Mouse (Mus musculus) limb, embryonic 13.5 days (tissue): ENCODE measurements around the gene Plod2. TPM values are rescaled to one million over a fixed set of nuclear protein-coding genes. Genes with fewer than 3 reads are reported as not detected.
A peak's percentile ranks its signal among the peaks of the same experiment; 100 is the strongest.

Source experiments
- ATAC-seq: fragments of 200-750 bp; cut with Nextera tagmentation; 2 replicates; pipeline ENCODE4 v1.8.0; 2017; ENCODE audit warnings: low read depth, moderate number of reproducible peaks, moderate TSS enrichment; ENCODE audit not compliant: low FRiP score
- H3K27ac ChIP-seq: fragments of 300-500 bp; sonication (generic); 2 replicates; pipeline ENCODE4 v1.5.1; 2015; ENCODE audit warnings: inconsistent platforms, mild to moderate bottlenecking, moderate library complexity
- H3K27me3 ChIP-seq: fragments of 300-500 bp; sonication (generic); 2 replicates; pipeline ENCODE4 v1.6.1; 2015; ENCODE audit warnings: mild to moderate bottlenecking, inconsistent platforms
- H3K36me3 ChIP-seq: fragments of 300-500 bp; sonication (generic); 2 replicates; pipeline ENCODE4 v1.6.1; 2015; ENCODE audit warnings: inconsistent platforms, mild to moderate bottlenecking, moderate library complexity
- H3K4me1 ChIP-seq: fragments of 300-500 bp; sonication (generic); 2 replicates; pipeline ENCODE4 v1.6.1; 2015; ENCODE audit warnings: inconsistent platforms
- H3K4me2 ChIP-seq: fragments of 300-500 bp; sonication (generic); replicated peaks from 2 replicates; pipeline ENCODE4 v1.6.1; 2015; ENCODE audit warnings: inconsistent platforms, mild to moderate bottlenecking, moderate library complexity
- H3K4me3 ChIP-seq: fragments of 300-500 bp; sonication (generic); 2 replicates; pipeline ENCODE4 v1.5.1; 2015; ENCODE audit warnings: moderate library complexity, mild to moderate bottlenecking, inconsistent platforms
- H3K9ac ChIP-seq: fragments of 300-500 bp; sonication (generic); 2 replicates; pipeline ENCODE4 v1.6.1; 2015; ENCODE audit warnings: mild to moderate bottlenecking, inconsistent platforms
- H3K9me3 ChIP-seq: fragments of 300-500 bp; sonication (generic); 2 replicates; pipeline ENCODE4 v1.6.1; 2016; ENCODE audit warnings: inconsistent platforms
- WGBS: fragments of 180-500 bp; shearing (Covaris S2); methylation state at CpG from one replicate; pipeline ENCODE4 v1.1.7; 2015; 5-methylcytosine and 5-hydroxymethylcytosine counted together
- polyA plus RNA-seq: library from polyadenylated mRNA; unstranded; fragments of >200 nt; fragmentation: Nextera tagmentation; extraction: Ambion mirVana; gene quantifications from 2 replicates; pipeline ENCODE4 v1.2.1, GENCODE M21; 2015

The Plod2 gene
- polyA plus RNA-seq, 1 experiment from 2014 or later, result 62.8 TPM

GRCm38 (mm10) chr9:92560840-92561547, 19.0 kb downstream of the Plod2 start:
- Histone ChIP-seq H3K27me3 (no peaks in the 10 kb centered on the region), H3K4me3 (no peak overlapping the region), H3K27ac (no peak overlapping the region), H3K9me3 (peaks cover 5% of the 10 kb centered on the region; the same call in 1 of the 2 replicates), H3K36me3 (peaks cover 8% of the 10 kb centered on the region), H3K4me2 (no peak overlapping the region), H3K9ac (no peak overlapping the region), H3K4me1 (peaks cover 39% of the 10 kb centered on the region)
- ATAC-seq, result 0 out of 2 replicates have a peak, but pooled peaks have one; percentile 29
- 59% methylated on average over 6 of the region's 6 CpGs for WGBS

- ATAC-seq, result no peak
- peaks cover 8% of the 10 kb centered on the region for H3K36me3 ChIP-seq
- H3K4me2 ChIP-seq, result no peak overlapping the region
- H3K27me3 ChIP-seq, result no peaks in the 10 kb centered on the region
- no peak overlapping the region for H3K9ac ChIP-seq
- peaks cover 47% of the 10 kb centered on the region for H3K4me1 ChIP-seq
- H3K27ac ChIP-seq, result no peak overlapping the region
- no peak overlapping the region for H3K4me3 ChIP-seq
- H3K9me3 ChIP-seq, result peaks cover 5% of the 10 kb centered on the region; the same call in 1 of the 2 replicates
- 90% methylated on average over 5 of the region's 5 CpGs for WGBS
These were observed 20.4 kb downstream of the Plod2 start for GRCm38 (mm10) chr9:92562416-92562815.

GRCm38 (mm10) chr9:92563306-92563705, 21.3 kb downstream of the Plod2 start:
- peaks cover 8% of the 10 kb centered on the region for H3K36me3 ChIP-seq
- ATAC-seq, result no peak
- H3K4me2 ChIP-seq, result no peak overlapping the region
- H3K4me3 ChIP-seq, result no peak overlapping the region
- H3K27ac ChIP-seq, result no peak overlapping the region
- peaks cover 5% of the 10 kb centered on the region; the same call in 1 of the 2 replicates for H3K9me3 ChIP-seq
- H3K4me1 ChIP-seq, result peaks cover 47% of the 10 kb centered on the region
- H3K9ac ChIP-seq, result no peak overlapping the region
- 89% methylated on average over 6 of the region's 6 CpGs for WGBS
- no peaks in the 10 kb centered on the region for H3K27me3 ChIP-seq

GRCm38 (mm10) chr9:92564391-92564790, 22.4 kb downstream of the Plod2 start:
- no peak overlapping the region for H3K4me3 ChIP-seq
- no peak overlapping the region for H3K4me2 ChIP-seq
- no peak overlapping the region for H3K9ac ChIP-seq
- no peak; the same call in 1 of the 2 replicates for ATAC-seq
- H3K27me3 ChIP-seq, result no peaks in the 10 kb centered on the region
- 33% methylated on average over 1 of the region's 1 CpGs for WGBS
- no peak overlapping the region for H3K27ac ChIP-seq
- H3K36me3 ChIP-seq, result peaks cover 8% of the 10 kb centered on the region
- H3K9me3 ChIP-seq, result peaks cover 5% of the 10 kb centered on the region; the same call in 1 of the 2 replicates
- peaks cover 41% of the 10 kb centered on the region for H3K4me1 ChIP-seq

GRCm38 (mm10) chr9:92566234-92566633, 24.2 kb downstream of the Plod2 start:
- no peak for ATAC-seq
- H3K9ac ChIP-seq, result no peak overlapping the region
- H3K36me3 ChIP-seq, result peaks cover 8% of the 10 kb centered on the region
- 51% methylated on average over 3 of the region's 3 CpGs for WGBS
- peak overlapping the region; percentile 28; the same call in 1 of the 2 replicates for H3K27ac ChIP-seq
- H3K27me3 ChIP-seq, result no peaks in the 10 kb centered on the region
- no peak overlapping the region for H3K4me3 ChIP-seq
- H3K4me2 ChIP-seq, result no peak overlapping the region
- peaks cover 5% of the 10 kb centered on the region; the same call in 1 of the 2 replicates for H3K9me3 ChIP-seq
- H3K4me1 ChIP-seq, result peaks cover 25% of the 10 kb centered on the region

- Histone ChIP-seq H3K4me3 (no peak overlapping the region), H3K27me3 (no peaks in the 10 kb centered on the region), H3K9me3 (peaks cover 5% of the 10 kb centered on the region; the same call in 1 of the 2 replicates), H3K4me2 (no peak overlapping the region), H3K4me1 (peaks cover 21% of the 10 kb centered on the region), H3K9ac (no peak overlapping the region), H3K27ac (no peak overlapping the region), H3K36me3 (peaks cover 8% of the 10 kb centered on the region)
- ATAC-seq, result no peak
- WGBS, result 88% methylated on average over 7 of the region's 7 CpGs
These were observed 25.5 kb downstream of the Plod2 start for GRCm38 (mm10) chr9:92567474-92567873.

GRCm38 (mm10) chr9:92568798-92569197, 26.8 kb downstream of the Plod2 start:
- H3K9ac ChIP-seq, result no peak overlapping the region
- 0 out of 2 replicates have a peak, but pooled peaks cover 3% of the 10 kb centered on the region for H3K36me3 ChIP-seq
- no peak overlapping the region for H3K27ac ChIP-seq
- WGBS, result 90% methylated on average over 3 of the region's 3 CpGs
- no peak overlapping the region for H3K4me2 ChIP-seq
- no peak overlapping the region for H3K4me3 ChIP-seq
- H3K9me3 ChIP-seq, result no peaks in the 10 kb centered on the region
- ATAC-seq, result no peak
- H3K27me3 ChIP-seq, result no peaks in the 10 kb centered on the region
- H3K4me1 ChIP-seq, result peaks cover 21% of the 10 kb centered on the region

GRCm38 (mm10) chr9:92572376-92573108, 30.5 kb downstream of the Plod2 start:
- Histone ChIP-seq H3K9me3 (no peaks in the 10 kb centered on the region), H3K9ac (no peak overlapping the region), H3K27me3 (no peaks in the 10 kb centered on the region), H3K36me3 (peaks cover 13% of the 10 kb centered on the region; the same call in 1 of the 2 replicates), H3K4me2 (no peak overlapping the region), H3K4me3 (no peak overlapping the region), H3K4me1 (0 out of 2 replicates have a peak, but pooled peaks cover 3% of the 10 kb centered on the region), H3K27ac (no peak overlapping the region)
- no peak for ATAC-seq
- 71% methylated on average over 8 of the region's 8 CpGs for WGBS

- Histone ChIP-seq H3K27ac (no peak overlapping the region), H3K9ac (no peak overlapping the region), H3K36me3 (peaks cover 46% of the 10 kb centered on the region), H3K27me3 (no peaks in the 10 kb centered on the region), H3K9me3 (no peaks in the 10 kb centered on the region), H3K4me2 (no peak overlapping the region), H3K4me3 (no peak overlapping the region), H3K4me1 (no peaks in the 10 kb centered on the region)
- no peak for ATAC-seq
- WGBS, result 78% methylated on average over 5 of the region's 5 CpGs
These were observed 41.9 kb downstream of the Plod2 start for GRCm38 (mm10) chr9:92583876-92584275.

GRCm38 (mm10) chr9:92586025-92586424, 44.0 kb downstream of the Plod2 start:
- Histone ChIP-seq H3K4me3 (no peak overlapping the region), H3K4me1 (no peaks in the 10 kb centered on the region), H3K27ac (no peak overlapping the region), H3K36me3 (peaks cover 60% of the 10 kb centered on the region), H3K9ac (no peak overlapping the region), H3K27me3 (no peaks in the 10 kb centered on the region), H3K9me3 (no peaks in the 10 kb centered on the region), H3K4me2 (no peak overlapping the region)
- ATAC-seq, result no peak
- WGBS, result 88% methylated on average over 1 of the region's 1 CpGs

- Histone ChIP-seq H3K27ac (no peak overlapping the region), H3K9me3 (no peaks in the 10 kb centered on the region), H3K4me2 (no peak overlapping the region), H3K36me3 (peaks cover 60% of the 10 kb centered on the region), H3K27me3 (no peaks in the 10 kb centered on the region), H3K9ac (no peak overlapping the region), H3K4me1 (peaks cover 4% of the 10 kb centered on the region; the same call in 1 of the 2 replicates), H3K4me3 (no peak overlapping the region)
- 94% methylated on average over 8 of the region's 8 CpGs for WGBS
- no peak for ATAC-seq
These were observed 45.4 kb downstream of the Plod2 start for GRCm38 (mm10) chr9:92587391-92587790.

GRCm38 (mm10) chr9:92588226-92588625, 46.2 kb downstream of the Plod2 start:
- Histone ChIP-seq H3K36me3 (peaks cover 61% of the 10 kb centered on the region), H3K27me3 (no peaks in the 10 kb centered on the region), H3K9me3 (no peaks in the 10 kb centered on the region), H3K4me3 (no peak overlapping the region), H3K27ac (no peak overlapping the region), H3K4me2 (no peak overlapping the region), H3K9ac (no peak overlapping the region), H3K4me1 (peaks cover 4% of the 10 kb centered on the region; the same call in 1 of the 2 replicates)
- WGBS, result 95% methylated on average over 1 of the region's 1 CpGs
- ATAC-seq, result no peak
